In the genomic region with DNA sequence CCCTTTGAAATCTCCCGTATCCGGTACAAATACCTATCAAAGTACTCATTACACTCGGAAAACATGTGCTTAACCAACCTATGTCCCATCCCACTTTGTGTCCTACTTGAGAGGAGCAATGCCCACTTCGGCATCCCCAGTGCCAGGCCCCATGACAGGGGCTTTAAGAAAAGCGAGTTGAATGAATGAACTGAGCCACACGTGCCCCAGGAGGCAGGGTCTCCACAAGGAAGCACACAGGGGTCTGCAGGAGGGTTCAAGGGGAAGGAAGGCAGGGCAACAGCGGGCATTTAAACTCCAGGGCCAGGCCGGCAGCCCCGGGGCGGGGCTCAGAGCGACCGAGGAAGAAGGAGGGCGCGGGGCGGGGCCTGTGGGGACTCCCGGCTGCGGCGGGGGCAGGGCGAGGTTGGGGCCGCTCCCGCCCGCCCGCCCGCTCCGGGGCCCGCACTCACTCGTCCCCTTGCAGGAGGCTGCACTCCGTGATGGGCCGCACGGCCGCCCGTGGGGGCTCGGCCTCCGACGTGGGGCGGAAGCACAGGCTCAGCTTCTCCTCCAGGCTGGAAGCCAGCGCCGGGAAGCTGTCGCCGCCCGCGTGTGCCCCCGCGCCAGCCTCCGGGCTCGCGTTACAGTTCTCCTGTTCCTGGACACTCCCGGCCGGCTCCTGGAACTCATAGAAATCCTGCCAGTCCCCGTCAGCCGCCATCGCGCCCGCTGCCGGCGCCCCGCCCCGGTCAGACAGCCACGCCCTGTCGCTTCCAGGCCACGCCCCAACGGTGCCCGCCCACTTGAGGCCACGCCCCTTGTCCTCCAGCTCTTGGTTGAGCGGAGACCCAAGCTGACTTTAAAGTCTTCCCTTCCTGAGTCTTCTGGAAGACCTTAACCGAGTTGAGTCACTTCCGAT, we compare ENCODE assay signal across 8 mouse cellular contexts. TPM values are rescaled to one million over a fixed set of nuclear protein-coding genes. Genes with fewer than 3 reads are reported as not detected.
DNase-seq lines count a peak whose midpoint lies in the region; ATAC-seq lines count a peak whose summit lies in the region.

Gene Fez2, minus strand, starts transcription at position 772 of the 901 bp plus-strand sequence.

- H3K9me3 ChIP-seq in hindbrain, embryonic 14.5 days (ENCODE audit: control insufficient read depth, low read length), result no peaks in the 10 kb centered on the region

- H3K4me1 ChIP-seq in hindbrain, embryonic 14.5 days (replicated peaks; ENCODE audit: control insufficient read depth, insufficient read depth, low read length), result peaks cover 7% of the 10 kb centered on the region

- ATAC-seq in hindbrain, embryonic 14.5 days (ENCODE audit: low FRiP score), result peak; percentile 92

- peak within 1 kb of the TSS; percentile 82 for H3K9ac ChIP-seq in hindbrain, embryonic 14.5 days

- H3K27me3 ChIP-seq in hindbrain, embryonic 14.5 days (ENCODE audit: control insufficient read depth, insufficient read depth, low read length), result no peaks in the 10 kb centered on the region

- peak within 1 kb of the TSS; percentile 79 for H3K4me3 ChIP-seq in hindbrain, embryonic 14.5 days (replicated peaks; ENCODE audit: low read length)

- no peaks in the 10 kb centered on the region for H3K36me3 ChIP-seq in hindbrain, embryonic 14.5 days (replicated peaks; ENCODE audit: control insufficient read depth, insufficient read depth)

- WGBS in hindbrain, embryonic 14.5 days, result under 1% methylated on average over 53 of the region's 67 CpGs

- peak within 1 kb of the TSS; percentile 77 for H3K27ac ChIP-seq in hindbrain, embryonic 14.5 days

- peak; percentile 96 for DNase-seq in NIH3T3 (ENCODE audit: low read depth)
- DNase-seq in cerebellum, postnatal 14 days, result peak; percentile 91 to 94
- peak; percentile 87 to 89 for DNase-seq in frontal cortex, postnatal 25 days (ENCODE audit: low spot score in 2 of 2)
- peak; percentile 77 for DNase-seq in hindbrain, embryonic 14.5 days (ENCODE audit: low spot score)
- peak; percentile 90 to 91 for DNase-seq in layer of hippocampus, postnatal 36 days
- peak; percentile 95 for DNase-seq in lung, postnatal 36 days
- peak; percentile 90 for DNase-seq in retina, postnatal 1 day
- peak; percentile 90 to 99 for DNase-seq in urinary bladder, adult 18-20 months (ENCODE audit: low spot score in 2 of 2)

- peak within 1 kb of the TSS; percentile 55 for H3K4me2 ChIP-seq in hindbrain, embryonic 14.5 days (replicated peaks)

RNA-seq across cellular contexts. Expression of gene Fez2, which starts in this region (rescaled TPM):
- 59.7 and 69.0 TPM in 2 replicates for polyA plus RNA-seq in hindbrain, embryonic 14.5 days (2014; fragmentation: Nextera tagmentation; extraction: Ambion mirVana)
- 10 to 100 TPM; 30.0 to 30.3 TPM for total RNA-seq in layer of hippocampus, postnatal 36 days (2021)

Comparison
In these comparisons a context has a peak if more than half of its experiments do, and no peak if none do; other contexts are left out.
1. Peak in every context shown above with its lines: DNase-seq, ATAC-seq, H3K4me3 ChIP-seq and H3K27ac ChIP-seq.